Mouse (Mus musculus) liver, adult 10 weeks (tissue): ENCODE results near the gene Gm13697. TPM values are rescaled to one million over a fixed set of nuclear protein-coding genes. Genes with fewer than 3 reads are reported as not detected.

Experiments
- polyA plus RNA-seq: library from polyadenylated mRNA; stranded (reverse); fragments of 350-450 nt; fragmentation: Illumina TruSeq; extraction: RNeasy Lipid Tissue Mini Kit (QIAGEN cat#74804); gene quantifications from one replicate; pipeline ENCODE4 v1.2.3, GENCODE M21; 2014; ENCODE audit warnings: low read depth, low replicate concordance

Gm13697 gene
- polyA plus RNA-seq = not detected

DNA sequence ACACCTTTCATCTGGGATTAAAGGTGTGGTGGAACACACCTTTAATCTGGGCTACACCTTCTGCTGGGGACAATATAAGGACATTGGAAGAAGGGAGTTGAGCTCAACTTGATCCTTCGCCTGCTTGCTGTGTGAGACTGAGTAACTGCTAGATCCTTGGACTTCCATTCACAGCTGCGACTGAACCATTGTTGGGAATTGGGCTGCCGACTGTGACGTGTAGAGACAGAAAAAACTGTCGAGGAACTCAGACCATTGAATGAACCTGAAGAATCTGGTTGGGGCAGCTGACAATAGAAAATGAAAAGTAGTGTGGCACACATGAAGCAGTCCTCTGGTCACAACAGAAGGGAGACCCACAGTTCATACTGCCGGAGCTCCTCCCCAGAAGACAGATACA, at the start of gene Gm13697:
Gene Gm13697 (plus strand): TSS at position 301 of the 400 bp plus-strand sequence.

DNA sequence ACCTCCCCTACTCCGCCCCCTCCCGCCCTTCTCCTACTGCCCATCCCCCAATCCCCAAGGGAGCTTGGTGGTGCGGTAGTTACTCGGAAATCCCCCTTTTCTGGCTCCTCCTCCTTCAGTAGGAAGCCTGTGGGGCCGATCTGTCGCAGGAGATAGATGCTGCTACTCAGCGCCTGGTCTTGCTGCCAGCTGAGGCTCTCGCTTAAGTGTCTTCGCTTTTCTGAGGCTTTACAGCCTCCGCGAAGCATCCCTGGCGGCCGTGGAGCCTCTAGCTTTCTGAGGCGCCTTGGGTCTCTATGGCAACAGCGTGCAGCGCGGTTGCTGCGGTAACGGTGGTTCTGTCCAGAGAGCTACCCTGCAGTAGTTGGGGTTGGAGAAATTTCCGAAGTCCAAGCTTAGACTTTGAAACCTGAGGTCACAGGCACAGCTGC, 43.6 kb upstream of the Gm13697 start, which contains the start of gene Zswim2:
Gene Zswim2 (minus strand): TSS at position 298 of the 431 bp plus-strand sequence.

DNA sequence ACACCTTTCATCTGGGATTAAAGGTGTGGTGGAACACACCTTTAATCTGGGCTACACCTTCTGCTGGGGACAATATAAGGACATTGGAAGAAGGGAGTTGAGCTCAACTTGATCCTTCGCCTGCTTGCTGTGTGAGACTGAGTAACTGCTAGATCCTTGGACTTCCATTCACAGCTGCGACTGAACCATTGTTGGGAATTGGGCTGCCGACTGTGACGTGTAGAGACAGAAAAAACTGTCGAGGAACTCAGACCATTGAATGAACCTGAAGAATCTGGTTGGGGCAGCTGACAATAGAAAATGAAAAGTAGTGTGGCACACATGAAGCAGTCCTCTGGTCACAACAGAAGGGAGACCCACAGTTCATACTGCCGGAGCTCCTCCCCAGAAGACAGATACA, 29.1 kb upstream of the Gm13697 start, which contains the start of gene Gm13698:
Gene Gm13698 (plus strand): TSS at position 301 of the 400 bp plus-strand sequence.

DNA sequence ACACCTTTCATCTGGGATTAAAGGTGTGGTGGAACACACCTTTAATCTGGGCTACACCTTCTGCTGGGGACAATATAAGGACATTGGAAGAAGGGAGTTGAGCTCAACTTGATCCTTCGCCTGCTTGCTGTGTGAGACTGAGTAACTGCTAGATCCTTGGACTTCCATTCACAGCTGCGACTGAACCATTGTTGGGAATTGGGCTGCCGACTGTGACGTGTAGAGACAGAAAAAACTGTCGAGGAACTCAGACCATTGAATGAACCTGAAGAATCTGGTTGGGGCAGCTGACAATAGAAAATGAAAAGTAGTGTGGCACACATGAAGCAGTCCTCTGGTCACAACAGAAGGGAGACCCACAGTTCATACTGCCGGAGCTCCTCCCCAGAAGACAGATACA, 23.3 kb upstream of the Gm13697 start, which contains the start of gene Gm13693:
Gene Gm13693 (plus strand): TSS at position 301 of the 400 bp plus-strand sequence.

DNA sequence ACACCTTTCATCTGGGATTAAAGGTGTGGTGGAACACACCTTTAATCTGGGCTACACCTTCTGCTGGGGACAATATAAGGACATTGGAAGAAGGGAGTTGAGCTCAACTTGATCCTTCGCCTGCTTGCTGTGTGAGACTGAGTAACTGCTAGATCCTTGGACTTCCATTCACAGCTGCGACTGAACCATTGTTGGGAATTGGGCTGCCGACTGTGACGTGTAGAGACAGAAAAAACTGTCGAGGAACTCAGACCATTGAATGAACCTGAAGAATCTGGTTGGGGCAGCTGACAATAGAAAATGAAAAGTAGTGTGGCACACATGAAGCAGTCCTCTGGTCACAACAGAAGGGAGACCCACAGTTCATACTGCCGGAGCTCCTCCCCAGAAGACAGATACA, 17.5 kb upstream of the Gm13697 start, which contains the start of gene Gm13695:
Gene Gm13695 (plus strand): TSS at position 301 of the 400 bp plus-strand sequence.

DNA sequence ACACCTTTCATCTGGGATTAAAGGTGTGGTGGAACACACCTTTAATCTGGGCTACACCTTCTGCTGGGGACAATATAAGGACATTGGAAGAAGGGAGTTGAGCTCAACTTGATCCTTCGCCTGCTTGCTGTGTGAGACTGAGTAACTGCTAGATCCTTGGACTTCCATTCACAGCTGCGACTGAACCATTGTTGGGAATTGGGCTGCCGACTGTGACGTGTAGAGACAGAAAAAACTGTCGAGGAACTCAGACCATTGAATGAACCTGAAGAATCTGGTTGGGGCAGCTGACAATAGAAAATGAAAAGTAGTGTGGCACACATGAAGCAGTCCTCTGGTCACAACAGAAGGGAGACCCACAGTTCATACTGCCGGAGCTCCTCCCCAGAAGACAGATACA, 11.7 kb upstream of the Gm13697 start, which contains the start of gene Gm13696:
Gene Gm13696 (plus strand): TSS at position 301 of the 400 bp plus-strand sequence.

DNA sequence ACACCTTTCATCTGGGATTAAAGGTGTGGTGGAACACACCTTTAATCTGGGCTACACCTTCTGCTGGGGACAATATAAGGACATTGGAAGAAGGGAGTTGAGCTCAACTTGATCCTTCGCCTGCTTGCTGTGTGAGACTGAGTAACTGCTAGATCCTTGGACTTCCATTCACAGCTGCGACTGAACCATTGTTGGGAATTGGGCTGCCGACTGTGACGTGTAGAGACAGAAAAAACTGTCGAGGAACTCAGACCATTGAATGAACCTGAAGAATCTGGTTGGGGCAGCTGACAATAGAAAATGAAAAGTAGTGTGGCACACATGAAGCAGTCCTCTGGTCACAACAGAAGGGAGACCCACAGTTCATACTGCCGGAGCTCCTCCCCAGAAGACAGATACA, 5.9 kb upstream of the Gm13697 start, which contains the start of gene Gm13694:
Gene Gm13694 (plus strand): TSS at position 301 of the 400 bp plus-strand sequence.

DNA sequence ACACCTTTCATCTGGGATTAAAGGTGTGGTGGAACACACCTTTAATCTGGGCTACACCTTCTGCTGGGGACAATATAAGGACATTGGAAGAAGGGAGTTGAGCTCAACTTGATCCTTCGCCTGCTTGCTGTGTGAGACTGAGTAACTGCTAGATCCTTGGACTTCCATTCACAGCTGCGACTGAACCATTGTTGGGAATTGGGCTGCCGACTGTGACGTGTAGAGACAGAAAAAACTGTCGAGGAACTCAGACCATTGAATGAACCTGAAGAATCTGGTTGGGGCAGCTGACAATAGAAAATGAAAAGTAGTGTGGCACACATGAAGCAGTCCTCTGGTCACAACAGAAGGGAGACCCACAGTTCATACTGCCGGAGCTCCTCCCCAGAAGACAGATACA, 5.7 kb downstream of the Gm13697 start, which contains the start of gene Gm13691:
Gene Gm13691 (plus strand): TSS at position 301 of the 400 bp plus-strand sequence.

Other genes with a start within 250 kb of the Gm13697 start
- gene Fam171b, start 172.1 kb upstream of the Gm13697 start, polyA plus RNA-seq = 1.9 TPM
- not detected for gene Zswim2, start 43.5 kb upstream of the Gm13697 start, polyA plus RNA-seq
- not detected for gene Gm13698, start 29.1 kb upstream of the Gm13697 start, polyA plus RNA-seq
- not detected for gene Gm13693, start 23.2 kb upstream of the Gm13697 start, polyA plus RNA-seq
- not detected for gene Gm13695, start 17.4 kb upstream of the Gm13697 start, polyA plus RNA-seq
- gene Gm13696, start 11.6 kb upstream of the Gm13697 start, polyA plus RNA-seq = not detected
- gene Gm13694, start 5.8 kb upstream of the Gm13697 start, polyA plus RNA-seq = not detected
- not detected for gene Gm13691, start 5.8 kb downstream of the Gm13697 start, polyA plus RNA-seq